In genomic region chr1:165113700-165114099, GRCm38 (mm10) we compare ENCODE assay signal across 14 mouse cellular contexts. TPM values are rescaled to one million over a fixed set of nuclear protein-coding genes. Genes with fewer than 3 reads are reported as not detected.
DNase-seq lines count a peak whose midpoint lies in the region; ATAC-seq lines count a peak whose summit lies in the region.
"Had no signal": no experiment of that assay in that cellular context is flagged by ENCODE, and none has a peak within 500 bp of the region (broad histone marks: within the 10 kb centered on the region; RNA-seq: fewer than 3 reads in every experiment).

No protein-coding gene starts in this region.

- no peaks in the 10 kb centered on the region for H3K36me3 ChIP-seq in forebrain, embryonic 10.5 days (replicated peaks)
- no peaks in the 10 kb centered on the region for H3K36me3 ChIP-seq in forebrain, embryonic 15.5 days
- no peaks in the 10 kb centered on the region for H3K36me3 ChIP-seq in intestine, embryonic 15.5 days
- H3K36me3 ChIP-seq in intestine, embryonic 16.5 days (ENCODE audit: control insufficient read depth, insufficient read depth, low read length) = no peaks in the 10 kb centered on the region
- H3K36me3 ChIP-seq in forebrain, embryonic 11.5 days (ENCODE audit: control insufficient read depth, insufficient read depth, low read length) = no peaks in the 10 kb centered on the region
- H3K36me3 ChIP-seq in midbrain, embryonic 16.5 days (ENCODE audit: control insufficient read depth, insufficient read depth, low read length) = no peaks in the 10 kb centered on the region
- H3K36me3 ChIP-seq: G1E had no signal

- DNase-seq in forebrain, embryonic 10.5 days (ENCODE audit: extremely low spot score, low spot score) = no peak
- DNase-seq in forebrain, embryonic 11.5 days (ENCODE audit: low spot score) = no peak
- DNase-seq in left cerebral cortex, adult 18-20 months (ENCODE audit: low spot score in 2 of 2) = no peak
- DNase-seq: gastrocnemius, postnatal 14 days; kidney, postnatal 10 days; liver, postnatal 0 days had no signal

- no peak overlapping the region for H3K4me2 ChIP-seq in forebrain, embryonic 15.5 days (replicated peaks)
- no peak overlapping the region for H3K4me2 ChIP-seq in intestine, embryonic 15.5 days (replicated peaks)
- no peak overlapping the region for H3K4me2 ChIP-seq in intestine, embryonic 16.5 days (ENCODE audit: low read depth, low read length)
- H3K4me2 ChIP-seq in forebrain, embryonic 11.5 days (ENCODE audit: low read depth, low read length, severe bottlenecking) = no peak overlapping the region
- no peak overlapping the region for H3K4me2 ChIP-seq in midbrain, embryonic 16.5 days (ENCODE audit: low read length)

- no peak; the same call in 1 of the 2 replicates for ATAC-seq in forebrain, embryonic 15.5 days (replicated peaks)
- ATAC-seq in intestine, embryonic 15.5 days = no peak
- ATAC-seq in intestine, embryonic 16.5 days = no peak
- peak; percentile 58 for ATAC-seq in forebrain, embryonic 11.5 days (replicated peaks; ENCODE audit: low FRiP score)
- ATAC-seq in midbrain, embryonic 16.5 days = 0 out of 2 replicates have a peak, but pooled peaks have one; percentile 22
- no peak for ATAC-seq in activated CD4-positive, CD25-positive, alpha-beta regulatory T cell, adult 4 months

- no peak overlapping the region for H3K9ac ChIP-seq in forebrain, embryonic 15.5 days (replicated peaks)
- no peak overlapping the region for H3K9ac ChIP-seq in intestine, embryonic 15.5 days
- no peak overlapping the region for H3K9ac ChIP-seq in intestine, embryonic 16.5 days (ENCODE audit: low read depth, low read length)
- no peak overlapping the region for H3K9ac ChIP-seq in forebrain, embryonic 11.5 days (ENCODE audit: low read length)
- H3K9ac ChIP-seq in midbrain, embryonic 16.5 days (ENCODE audit: low read depth, low read length) = no peak overlapping the region
- H3K9ac ChIP-seq: liver, postnatal 0 days had no signal

- H3K4me3 ChIP-seq in forebrain, embryonic 10.5 days = no peak overlapping the region
- no peak overlapping the region for H3K4me3 ChIP-seq in forebrain, embryonic 15.5 days
- no peak overlapping the region for H3K4me3 ChIP-seq in intestine, embryonic 15.5 days (replicated peaks)
- H3K4me3 ChIP-seq in intestine, embryonic 16.5 days (ENCODE audit: low read length) = no peak overlapping the region
- H3K4me3 ChIP-seq in forebrain, embryonic 11.5 days (ENCODE audit: low read depth, low read length) = no peak overlapping the region
- H3K4me3 ChIP-seq in midbrain, embryonic 16.5 days (ENCODE audit: low read depth, low read length) = no peak overlapping the region

- WGBS in forebrain, embryonic 10.5 days = 39% methylated on average over 11 of the region's 11 CpGs
- WGBS in forebrain, embryonic 15.5 days = 16% methylated on average over 11 of the region's 11 CpGs
- 59% methylated on average over 11 of the region's 11 CpGs for WGBS in intestine, embryonic 15.5 days
- 53% methylated on average over 11 of the region's 11 CpGs for WGBS in intestine, embryonic 16.5 days
- WGBS in forebrain, embryonic 11.5 days = 31% methylated on average over 11 of the region's 11 CpGs
- WGBS in midbrain, embryonic 16.5 days = 31% methylated on average over 11 of the region's 11 CpGs

- no peaks in the 10 kb centered on the region for H3K9me3 ChIP-seq in forebrain, embryonic 10.5 days
- no peaks in the 10 kb centered on the region for H3K9me3 ChIP-seq in forebrain, embryonic 15.5 days
- H3K9me3 ChIP-seq in intestine, embryonic 15.5 days = no peaks in the 10 kb centered on the region
- no peaks in the 10 kb centered on the region for H3K9me3 ChIP-seq in intestine, embryonic 16.5 days (ENCODE audit: control insufficient read depth, low read length)
- no peaks in the 10 kb centered on the region for H3K9me3 ChIP-seq in forebrain, embryonic 11.5 days (ENCODE audit: control insufficient read depth, low read length)
- no peaks in the 10 kb centered on the region for H3K9me3 ChIP-seq in midbrain, embryonic 16.5 days (replicated peaks; ENCODE audit: control insufficient read depth, low read length, poor library complexity, severe bottlenecking)
- H3K9me3 ChIP-seq: G1E had no signal

- H3K27me3 ChIP-seq in forebrain, embryonic 10.5 days (ENCODE audit: poor library complexity, severe bottlenecking) = peaks cover 9% of the 10 kb centered on the region; the same call in 1 of the 2 replicates
- H3K27me3 ChIP-seq in forebrain, embryonic 15.5 days = no peaks in the 10 kb centered on the region
- H3K27me3 ChIP-seq in intestine, embryonic 15.5 days (replicated peaks) = no peaks in the 10 kb centered on the region
- H3K27me3 ChIP-seq in intestine, embryonic 16.5 days (replicated peaks; ENCODE audit: control insufficient read depth, insufficient read depth, low read length) = no peaks in the 10 kb centered on the region
- H3K27me3 ChIP-seq in forebrain, embryonic 11.5 days (ENCODE audit: control insufficient read depth, insufficient read depth, low read length) = no peaks in the 10 kb centered on the region
- no peaks in the 10 kb centered on the region for H3K27me3 ChIP-seq in midbrain, embryonic 16.5 days (ENCODE audit: control insufficient read depth, insufficient read depth, low read depth, low read length)

- H3K4me1 ChIP-seq in forebrain, embryonic 10.5 days = peaks cover 34% of the 10 kb centered on the region
- H3K4me1 ChIP-seq in forebrain, embryonic 15.5 days = peaks cover 12% of the 10 kb centered on the region
- no peaks in the 10 kb centered on the region; the same call in 1 of the 2 replicates for H3K4me1 ChIP-seq in intestine, embryonic 15.5 days (replicated peaks)
- peaks cover 6% of the 10 kb centered on the region; the same call in 1 of the 2 replicates for H3K4me1 ChIP-seq in intestine, embryonic 16.5 days (ENCODE audit: control insufficient read depth, insufficient read depth, low read length)
- H3K4me1 ChIP-seq in forebrain, embryonic 11.5 days (replicated peaks; ENCODE audit: control insufficient read depth, insufficient read depth, low read length) = 0 out of 2 replicates have a peak, but pooled peaks cover 2% of the 10 kb centered on the region
- peaks cover 5% of the 10 kb centered on the region; the same call in 1 of the 2 replicates for H3K4me1 ChIP-seq in midbrain, embryonic 16.5 days (ENCODE audit: control insufficient read depth, insufficient read depth, low read length)

- H3K27ac ChIP-seq in forebrain, embryonic 10.5 days = peak overlapping the region; percentile 78
- no peak overlapping the region for H3K27ac ChIP-seq in forebrain, embryonic 15.5 days (replicated peaks)
- 0 out of 2 replicates have a peak overlapping the region, but pooled peaks have one; percentile 4 for H3K27ac ChIP-seq in intestine, embryonic 15.5 days
- no peak overlapping the region for H3K27ac ChIP-seq in intestine, embryonic 16.5 days (ENCODE audit: low read length)
- no peak overlapping the region for H3K27ac ChIP-seq in forebrain, embryonic 11.5 days (ENCODE audit: low read depth, low read length)
- H3K27ac ChIP-seq in midbrain, embryonic 16.5 days (ENCODE audit: low read length) = 0 out of 2 replicates have a peak overlapping the region, but pooled peaks have one; percentile 24

RNA-seq across cellular contexts. Expression of gene Tbx19, which starts 46.9 kb away (rescaled TPM):
- not detected in 2 replicates for polyA plus RNA-seq in forebrain, embryonic 10.5 days (2016; fragmentation: Nextera tagmentation; extraction: Ambion mirVana)
- 0.10 TPM in 1 of 2 replicates, not detected in the other for polyA plus RNA-seq in forebrain, embryonic 15.5 days (2015; fragmentation: Nextera tagmentation; extraction: Ambion mirVana)
- not detected in 2 replicates for polyA plus RNA-seq in intestine, embryonic 15.5 days (2015; fragmentation: Nextera tagmentation; extraction: Ambion mirVana)
- polyA plus RNA-seq in intestine, embryonic 16.5 days (2015; fragmentation: Nextera tagmentation; extraction: Ambion mirVana) = not detected in 2 replicates
- polyA plus RNA-seq in forebrain, embryonic 11.5 days (2014; fragmentation: Nextera tagmentation; extraction: Ambion mirVana) = not detected in 2 replicates
- 0.11 and 0.16 TPM in 2 replicates for polyA plus RNA-seq in midbrain, embryonic 16.5 days (2015; fragmentation: Nextera tagmentation; extraction: Ambion mirVana)
- not detected for polyA plus RNA-seq in activated CD4-positive, CD25-positive, alpha-beta regulatory T cell, adult 4 months (2017; shearing (Covaris generic))
- not detected for total RNA-seq in left cerebral cortex, adult 18-20 months (2021)
- total RNA-seq: G1E; gastrocnemius, postnatal 14 days; left cerebral cortex, postnatal 10 days had no signal
- polyA plus RNA-seq: G1E; urinary bladder, adult 2 months had no signal

Comparison
In these comparisons a context has a peak if more than half of its experiments do, and no peak if none do; other contexts are left out.
1. H3K27ac ChIP-seq: peak in forebrain, embryonic 10.5 days (single experiment), intestine, embryonic 15.5 days (single experiment) and midbrain, embryonic 16.5 days (single experiment); none in forebrain, embryonic 15.5 days (single experiment), intestine, embryonic 16.5 days (single experiment) and forebrain, embryonic 11.5 days (single experiment).
2. ATAC-seq: peak in forebrain, embryonic 11.5 days (single experiment) and midbrain, embryonic 16.5 days (single experiment); none in forebrain, embryonic 15.5 days (single experiment), intestine, embryonic 15.5 days (single experiment), intestine, embryonic 16.5 days (single experiment) and activated CD4-positive, CD25-positive, alpha-beta regulatory T cell, adult 4 months (single experiment).